Mouse (Mus musculus): ENCODE results near the gene Dmrt1.

- no peak for TF ChIP-seq CTCF (IDR thresholded peaks at IDR 0.05; ENCODE audit: low read depth)
- no peak for TF ChIP-seq EP300 (IDR thresholded peaks at IDR 0.05; ENCODE audit: low read depth)
These were observed 24.3 kb downstream of the Dmrt1 start for GRCm38 (mm10) chr19:25529673-25530072.
